Comparison of ENCODE assay signal across 8 mouse cellular contexts in the genomic region with DNA sequence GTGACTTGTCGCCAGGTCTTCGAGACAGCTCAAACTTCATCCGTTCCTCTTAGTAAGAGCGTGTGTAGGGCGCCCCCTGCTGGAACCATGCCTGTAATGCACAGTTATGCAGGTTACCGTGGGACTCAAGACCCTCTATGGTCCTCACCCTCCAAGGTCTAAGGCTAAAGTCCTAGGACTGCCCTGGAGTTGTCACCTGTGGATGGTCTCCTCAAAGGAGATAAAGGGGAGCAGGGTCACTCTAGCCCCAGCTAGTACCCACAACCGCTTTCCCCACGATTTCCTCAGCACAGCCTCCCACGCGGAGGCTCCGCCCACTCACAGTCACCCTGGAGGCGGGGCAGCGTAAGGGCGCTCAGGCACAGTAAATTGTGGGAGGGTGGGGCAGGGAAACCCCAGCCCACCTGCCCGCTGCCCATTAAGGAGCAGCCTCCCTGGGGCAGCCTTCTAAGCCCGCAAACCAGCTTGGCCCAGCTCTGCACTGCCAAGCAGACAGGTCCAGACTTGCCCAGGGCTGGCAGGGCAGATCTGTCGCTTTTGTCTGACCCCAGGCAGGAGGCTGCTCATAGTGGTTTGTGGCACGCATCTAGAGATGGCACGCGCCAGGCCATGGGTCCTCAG. TPM values are rescaled to one million over a fixed set of nuclear protein-coding genes. Genes with fewer than 3 reads are reported as not detected.
A peak's percentile ranks its signal among the peaks of the same experiment; 100 is the strongest.
DNase-seq lines count a peak whose midpoint lies in the region; ATAC-seq and TF ChIP-seq lines count a peak whose summit lies in the region.

No protein-coding gene starts in this region.

- no peaks in the 10 kb centered on the region for H3K9me3 ChIP-seq in embryonic facial prominence, embryonic 14.5 days (ENCODE audit: control insufficient read depth, low read length)
- H3K9me3 ChIP-seq in heart, postnatal 0 days (replicated peaks; ENCODE audit: control insufficient read depth, low read length), result no peaks in the 10 kb centered on the region
- H3K9me3 ChIP-seq in liver, postnatal 0 days (ENCODE audit: low read length), result no peaks in the 10 kb centered on the region

- peak; percentile 87 for TF ChIP-seq CTCF in bone marrow, adult 2 months (IDR thresholded peaks at IDR 0.05; ENCODE audit: control insufficient read depth, insufficient read depth, low read length)
- TF ChIP-seq CTCF in heart, postnatal 0 days (IDR thresholded peaks at IDR 0.05; ENCODE audit: low read depth), result peak; percentile 64
- peak; percentile 95 for TF ChIP-seq CTCF in liver, postnatal 0 days (IDR thresholded peaks at IDR 0.05; ENCODE audit: low read depth)

- H3K27me3 ChIP-seq in embryonic facial prominence, embryonic 14.5 days (replicated peaks; ENCODE audit: control insufficient read depth, insufficient read depth, low read length), result no peaks in the 10 kb centered on the region; the same call in 1 of the 2 replicates
- peaks cover 35% of the 10 kb centered on the region for H3K27me3 ChIP-seq in heart, postnatal 0 days (ENCODE audit: control insufficient read depth, insufficient read depth, low read length)
- no peaks in the 10 kb centered on the region; the same call in 1 of the 2 replicates for H3K27me3 ChIP-seq in liver, postnatal 0 days (ENCODE audit: insufficient read depth, low read length)

- H3K4me2 ChIP-seq in embryonic facial prominence, embryonic 14.5 days (ENCODE audit: low read depth, low read length), result peak overlapping the region; percentile 44
- H3K4me2 ChIP-seq in heart, postnatal 0 days (ENCODE audit: low read depth, low read length), result peak overlapping the region; percentile 14; the same call in 1 of the 2 replicates
- H3K4me2 ChIP-seq in liver, postnatal 0 days (ENCODE audit: low read depth, low read length), result peak overlapping the region; percentile 59

- TF ChIP-seq POLR2A in bone marrow, adult 2 months (IDR thresholded peaks at IDR 0.05; ENCODE audit: borderline replicate concordance, control insufficient read depth, low read depth, low read length), result no peak

- WGBS in bone marrow, adult 2 months, result 29% methylated on average over 20 of the region's 20 CpGs
- 31% methylated on average over 20 of the region's 20 CpGs for WGBS in embryonic facial prominence, embryonic 14.5 days
- WGBS in heart, postnatal 0 days, result 39% methylated on average over 20 of the region's 20 CpGs
- 25% methylated on average over 20 of the region's 20 CpGs for WGBS in liver, postnatal 0 days (ENCODE audit: insufficient replicate concordance)

- ATAC-seq in embryonic facial prominence, embryonic 14.5 days (ENCODE audit: low read depth), result peak; percentile 60
- ATAC-seq in heart, postnatal 0 days (ENCODE audit: insufficient read depth, low read depth), result peak; percentile 13; the same call in 1 of the 2 replicates
- peak; percentile 49 for ATAC-seq in liver, postnatal 0 days
- ATAC-seq in neutrophil, adult 5-6 weeks (ENCODE audit: extremely low read depth, insufficient number of reproducible peaks, low FRiP score, poor library complexity, severe bottlenecking), result peak; percentile 28; the same call in 1 of the 2 replicates

- no peak for TF ChIP-seq EP300 in heart, postnatal 0 days (IDR thresholded peaks at IDR 0.05; ENCODE audit: low read depth)
- TF ChIP-seq EP300 in liver, postnatal 0 days (IDR thresholded peaks at IDR 0.05; ENCODE audit: low read depth), result no peak

- no peaks in the 10 kb centered on the region for H3K36me3 ChIP-seq in embryonic facial prominence, embryonic 14.5 days (ENCODE audit: control insufficient read depth, insufficient read depth, low read length)
- H3K36me3 ChIP-seq in heart, postnatal 0 days (replicated peaks; ENCODE audit: control insufficient read depth, insufficient read depth, low read length), result no peaks in the 10 kb centered on the region
- no peaks in the 10 kb centered on the region for H3K36me3 ChIP-seq in liver, postnatal 0 days (replicated peaks; ENCODE audit: insufficient read depth, low read length)

- no peak overlapping the region for H3K27ac ChIP-seq in bone marrow, adult 2 months (ENCODE audit: control insufficient read depth, insufficient read depth, low read depth, low read length, poor library complexity)
- H3K27ac ChIP-seq in embryonic facial prominence, embryonic 14.5 days (replicated peaks; ENCODE audit: low read depth, low read length), result no peak overlapping the region
- H3K27ac ChIP-seq in heart, postnatal 0 days (ENCODE audit: low read depth), result no peak overlapping the region
- H3K27ac ChIP-seq in liver, postnatal 0 days (ENCODE audit: low read depth), result no peak overlapping the region

- peak; percentile 24 to 46 for DNase-seq in CD8-positive naive resting alpha-beta T cell, adult 2 months (ENCODE audit: low read depth in 2 of 2, low spot score in 2 of 2)
- peak; percentile 75 for DNase-seq in embryonic facial prominence, embryonic 14.5 days (ENCODE audit: low spot score)
- peak; percentile 41 for DNase-seq in heart, postnatal 0 days (ENCODE audit: low spot score)
- DNase-seq in kidney, postnatal 36 days, result peak; percentile 39 to 82
- DNase-seq in liver, postnatal 0 days, result peak; percentile 79
- DNase-seq in thymus, postnatal 0 days (ENCODE audit: low spot score), result peak; percentile 62

- H3K4me1 ChIP-seq in bone marrow, adult 2 months (ENCODE audit: control insufficient read depth, insufficient read depth, low read length), result no peaks in the 10 kb centered on the region
- 0 out of 2 replicates have a peak, but pooled peaks cover 6% of the 10 kb centered on the region for H3K4me1 ChIP-seq in embryonic facial prominence, embryonic 14.5 days (ENCODE audit: control insufficient read depth, insufficient read depth, low read length)
- H3K4me1 ChIP-seq in heart, postnatal 0 days (ENCODE audit: control insufficient read depth, insufficient read depth), result no peaks in the 10 kb centered on the region
- peaks cover 4% of the 10 kb centered on the region for H3K4me1 ChIP-seq in liver, postnatal 0 days (ENCODE audit: insufficient read depth)

- no peak overlapping the region for H3K4me3 ChIP-seq in bone marrow, adult 2 months (replicated peaks; ENCODE audit: control insufficient read depth, low read depth, low read length)
- H3K4me3 ChIP-seq in embryonic facial prominence, embryonic 14.5 days (ENCODE audit: low read depth, low read length), result no peak overlapping the region
- H3K4me3 ChIP-seq in heart, postnatal 0 days (ENCODE audit: low read depth, low read length), result no peak overlapping the region
- H3K4me3 ChIP-seq in liver, postnatal 0 days (ENCODE audit: low read depth, low read length), result peak overlapping the region; percentile 29; the same call in 1 of the 2 replicates

- no peak overlapping the region for H3K9ac ChIP-seq in embryonic facial prominence, embryonic 14.5 days (ENCODE audit: low read depth, low read length)
- H3K9ac ChIP-seq in heart, postnatal 0 days (replicated peaks; ENCODE audit: low read depth, low read length), result no peak overlapping the region
- H3K9ac ChIP-seq in liver, postnatal 0 days (replicated peaks), result no peak overlapping the region

RNA-seq across cellular contexts. Expression of a gene that starts 34.5 kb away (rescaled TPM):
- not detected in 2 replicates for polyA plus RNA-seq in bone marrow, adult 2 months (2011; ENCODE audit: insufficient read depth, insufficient read length, low replicate concordance, missing spikeins)
- 3.5 and 3.8 TPM in 2 replicates for polyA plus RNA-seq in embryonic facial prominence, embryonic 14.5 days (2014; fragmentation: Nextera tagmentation; extraction: Ambion mirVana)
- total RNA-seq in heart, postnatal 0 days (2014; rRNA removed; ENCODE audit: low replicate concordance), result not detected in 2 replicates
- polyA plus RNA-seq in heart, postnatal 0 days (2015; fragmentation: Nextera tagmentation; extraction: Ambion mirVana), result 0.08 TPM in 1 of 2 replicates, not detected in the other
- not detected in 2 replicates for polyA plus RNA-seq in liver, postnatal 0 days (2015; fragmentation: Nextera tagmentation; extraction: Ambion mirVana)
- total RNA-seq in neutrophil, adult 5-6 weeks (2017), result not detected in 2 replicates
- 0.55 and 0.76 TPM in 2 replicates for polyA plus RNA-seq in thymus, postnatal 0 days (2015; fragmentation: Nextera tagmentation; extraction: Ambion mirVana)

RNA-seq across cellular contexts. Expression of a gene that starts 36.7 kb away (rescaled TPM):
- polyA plus RNA-seq in bone marrow, adult 2 months (2011; ENCODE audit: insufficient read depth, insufficient read length, low replicate concordance, missing spikeins), result 7.4 and 9.0 TPM in 2 replicates
- 36.8 and 43.2 TPM in 2 replicates for polyA plus RNA-seq in embryonic facial prominence, embryonic 14.5 days (2014; fragmentation: Nextera tagmentation; extraction: Ambion mirVana)
- total RNA-seq in heart, postnatal 0 days (2014; rRNA removed; ENCODE audit: low replicate concordance), result 18.5 and 24.0 TPM in 2 replicates
- polyA plus RNA-seq in heart, postnatal 0 days (2015; fragmentation: Nextera tagmentation; extraction: Ambion mirVana), result 14.3 and 16.6 TPM in 2 replicates
- polyA plus RNA-seq in liver, postnatal 0 days (2015; fragmentation: Nextera tagmentation; extraction: Ambion mirVana), result 12.4 and 14.1 TPM in 2 replicates
- 8.8 and 27.4 TPM in 2 replicates for total RNA-seq in neutrophil, adult 5-6 weeks (2017)
- polyA plus RNA-seq in thymus, postnatal 0 days (2015; fragmentation: Nextera tagmentation; extraction: Ambion mirVana), result 37.0 and 38.8 TPM in 2 replicates

RNA-seq across cellular contexts. Expression of a gene that starts 55.0 kb away (rescaled TPM):
- polyA plus RNA-seq in bone marrow, adult 2 months (2011; ENCODE audit: insufficient read depth, insufficient read length, low replicate concordance, missing spikeins), result 101 and 105 TPM in 2 replicates
- polyA plus RNA-seq in embryonic facial prominence, embryonic 14.5 days (2014; fragmentation: Nextera tagmentation; extraction: Ambion mirVana), result 148 and 155 TPM in 2 replicates
- 116 and 146 TPM in 2 replicates for total RNA-seq in heart, postnatal 0 days (2014; rRNA removed; ENCODE audit: low replicate concordance)
- 123 and 131 TPM in 2 replicates for polyA plus RNA-seq in heart, postnatal 0 days (2015; fragmentation: Nextera tagmentation; extraction: Ambion mirVana)
- polyA plus RNA-seq in liver, postnatal 0 days (2015; fragmentation: Nextera tagmentation; extraction: Ambion mirVana), result 74.4 and 83.4 TPM in 2 replicates
- total RNA-seq in neutrophil, adult 5-6 weeks (2017), result 161 and 163 TPM in 2 replicates
- polyA plus RNA-seq in thymus, postnatal 0 days (2015; fragmentation: Nextera tagmentation; extraction: Ambion mirVana), result 171 and 177 TPM in 2 replicates
